Mouse (Mus musculus): Measurements from ENCODE around the gene Lbx2. TPM values are rescaled to one million over a fixed set of nuclear protein-coding genes. Genes with fewer than 3 reads are reported as not detected.

Lbx2 gene
- polyA plus RNA-seq, 2 experiments, result 0.52 to 0.54 TPM

DNA sequence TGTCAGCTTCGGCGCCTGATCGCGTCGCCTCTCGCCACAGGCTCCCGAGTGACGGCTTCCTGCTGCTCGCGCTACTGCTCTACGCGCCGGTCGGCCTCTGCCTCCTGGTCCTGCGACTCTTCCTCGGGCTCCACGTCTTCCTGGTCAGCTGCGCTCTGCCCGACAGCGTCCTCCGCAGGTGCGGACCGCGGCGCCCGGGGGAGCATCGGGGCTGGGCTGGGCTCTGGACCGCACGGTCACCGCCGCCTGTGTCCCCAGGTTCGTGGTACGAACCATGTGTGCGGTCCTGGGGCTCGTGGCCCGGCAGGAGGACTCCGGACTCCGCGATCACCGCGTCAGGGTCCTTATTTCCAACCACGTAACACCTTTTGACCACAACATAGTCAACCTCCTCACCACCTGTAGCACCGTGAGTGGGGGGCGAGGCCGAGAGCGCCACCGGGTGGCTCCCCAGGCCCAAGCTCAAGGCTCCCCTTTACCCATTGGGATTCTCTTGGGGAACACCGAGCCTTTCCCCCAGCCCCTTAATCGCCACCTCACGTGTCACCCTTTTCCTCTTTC, 31.2 kb upstream of the Lbx2 start, which contains the start of gene Htra2:
Gene Htra2, minus strand, starts transcription at position 403 of the 561 bp plus-strand sequence.
- no peaks in the 10 kb centered on the region for H3K27me3 ChIP-seq (ENCODE audit: control insufficient read depth, insufficient read depth, low read length)
- ATAC-seq (ENCODE audit: low FRiP score, low read depth), result peak; percentile 27
- under 1% methylated on average over 27 of the region's 50 CpGs for WGBS

DNA sequence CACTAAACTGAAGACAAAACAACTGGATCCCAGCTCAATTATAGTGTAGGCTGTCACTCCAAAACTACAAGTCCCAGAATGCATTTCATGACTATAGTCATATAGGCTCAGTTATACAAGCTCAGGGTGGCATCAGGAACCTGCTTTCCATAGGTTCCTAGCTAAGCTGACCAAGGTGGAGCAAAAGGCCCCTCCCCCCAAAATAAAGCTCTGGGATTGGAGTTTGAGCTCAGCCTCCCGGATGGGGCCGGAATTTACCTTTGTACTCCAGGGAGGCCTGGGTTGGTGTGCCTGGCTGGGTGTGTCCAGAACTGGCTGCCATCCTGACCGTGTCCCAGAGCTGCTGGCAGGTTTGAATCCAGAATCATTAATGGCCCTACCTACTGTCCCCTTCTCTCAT, 28.4 kb upstream of the Lbx2 start, which contains the start of gene Dqx1:
Gene Dqx1, plus strand, starts transcription at position 55 of the 400 bp plus-strand sequence.
- no peak for DNase-seq (ENCODE audit: low spot score)
- whole genome bisulfite sequencing, result 47% methylated on average over 3 of the region's 3 CpGs

More for the DNA sequence above, 31.2 kb upstream of the Lbx2 start, which contains the start of gene Htra2:
- DNase-seq (ENCODE audit: low spot score), result no peak
- peak within 1 kb of the TSS; percentile 88 for H3K27ac ChIP-seq (replicated peaks; ENCODE audit: low read depth, low read length)
- H3K9me3 ChIP-seq (ENCODE audit: control insufficient read depth, low read length), result no peaks in the 10 kb centered on the region
- TF ChIP-seq POLR2A (IDR thresholded peaks at IDR 0.05; ENCODE audit: borderline replicate concordance, extremely low read depth, insufficient read depth, insufficient read length), result no peak
- H3K4me3 ChIP-seq (replicated peaks; ENCODE audit: low read length), result peak within 1 kb of the TSS; percentile 96
- H3K9ac ChIP-seq (ENCODE audit: low read depth, low read length, severe bottlenecking), result peak within 1 kb of the TSS; percentile 89
- H3K4me1 ChIP-seq (ENCODE audit: control insufficient read depth, insufficient read depth, low read length), result peaks cover 20% of the 10 kb centered on the region
- H3K36me3 ChIP-seq (ENCODE audit: control insufficient read depth, insufficient read depth, low read length), result peaks cover 31% of the 10 kb centered on the region
- H3K4me2 ChIP-seq (replicated peaks; ENCODE audit: low read depth, low read length, severe bottlenecking), result peak within 1 kb of the TSS; percentile 88

DNA sequence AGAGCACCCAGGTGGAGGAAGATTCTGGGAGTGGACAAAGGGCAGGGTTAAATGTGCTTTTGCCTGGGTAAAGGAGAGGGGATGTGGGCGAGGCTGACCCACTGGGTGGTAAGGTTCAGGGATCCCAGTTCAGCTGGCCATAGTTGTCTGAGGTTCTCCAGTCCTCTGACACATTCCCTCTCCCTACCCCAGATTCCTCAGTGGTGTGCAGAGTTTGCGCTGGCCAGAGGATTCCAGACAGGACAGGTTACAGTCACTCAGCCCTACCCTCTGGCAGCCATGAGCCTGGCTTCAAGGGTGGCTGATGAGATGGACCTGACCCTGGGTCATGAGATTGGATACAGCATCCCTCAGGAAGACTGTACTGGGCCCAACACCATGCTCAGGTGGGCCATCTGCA, 27.4 kb upstream of the Lbx2 start:
- no peak for TF ChIP-seq POLR2A (IDR thresholded peaks at IDR 0.05; ENCODE audit: borderline replicate concordance, extremely low read depth, insufficient read depth, insufficient read length)
- no peak overlapping the region for H3K9ac ChIP-seq (ENCODE audit: low read depth, low read length, severe bottlenecking)
- peaks cover 24% of the 10 kb centered on the region for H3K27me3 ChIP-seq (ENCODE audit: control insufficient read depth, insufficient read depth, low read length)

More for the DNA sequence above, 28.4 kb upstream of the Lbx2 start, which contains the start of gene Dqx1:
- H3K4me3 ChIP-seq (replicated peaks; ENCODE audit: low read length), result no peak within 1 kb of the TSS
- H3K4me1 ChIP-seq (ENCODE audit: control insufficient read depth, insufficient read depth, low read length), result peaks cover 15% of the 10 kb centered on the region
- H3K9ac ChIP-seq (ENCODE audit: low read depth, low read length, severe bottlenecking), result no peak within 1 kb of the TSS
- ATAC-seq (ENCODE audit: low FRiP score, low read depth), result no peak
- no peak within 1 kb of the TSS for H3K4me2 ChIP-seq (replicated peaks; ENCODE audit: low read depth, low read length, severe bottlenecking)
- no peaks in the 10 kb centered on the region for H3K9me3 ChIP-seq (ENCODE audit: control insufficient read depth, low read length)
- H3K27me3 ChIP-seq (ENCODE audit: control insufficient read depth, insufficient read depth, low read length), result peaks cover 15% of the 10 kb centered on the region
- no peak within 1 kb of the TSS for H3K27ac ChIP-seq (replicated peaks; ENCODE audit: low read depth, low read length)
- H3K36me3 ChIP-seq (ENCODE audit: control insufficient read depth, insufficient read depth, low read length), result peaks cover 20% of the 10 kb centered on the region
- no peak for TF ChIP-seq POLR2A (IDR thresholded peaks at IDR 0.05; ENCODE audit: borderline replicate concordance, extremely low read depth, insufficient read depth, insufficient read length)

DNA sequence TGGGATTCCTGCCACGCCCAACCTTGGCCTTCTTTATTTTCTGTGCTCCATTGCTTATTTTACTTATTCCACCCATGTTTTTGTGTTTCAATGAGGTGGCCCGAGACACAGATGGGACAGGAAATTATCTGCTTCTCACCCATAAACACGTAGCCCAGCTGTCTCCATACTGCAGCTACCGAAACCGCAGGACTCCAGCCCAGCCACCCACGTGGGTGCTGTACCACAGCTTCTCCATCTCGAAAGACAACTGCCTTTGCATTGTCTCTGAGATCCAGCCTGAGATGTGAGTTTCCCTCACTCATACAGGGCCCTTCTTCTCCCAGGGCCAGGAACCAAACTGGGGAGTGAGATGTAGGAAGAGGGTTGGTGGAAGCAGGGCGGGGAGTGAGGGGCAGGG, 20.2 kb upstream of the Lbx2 start:
- ATAC-seq (ENCODE audit: low FRiP score, low read depth) (no peak), DNase-seq (ENCODE audit: low spot score) (no peak)
- no peak for TF ChIP-seq POLR2A (IDR thresholded peaks at IDR 0.05; ENCODE audit: borderline replicate concordance, extremely low read depth, insufficient read depth, insufficient read length)
- H3K4me2 ChIP-seq (replicated peaks; ENCODE audit: low read depth, low read length, severe bottlenecking), result no peak overlapping the region
- no peak overlapping the region for H3K9ac ChIP-seq (ENCODE audit: low read depth, low read length, severe bottlenecking)
- 40% methylated on average over 8 of the region's 8 CpGs for WGBS
- no peaks in the 10 kb centered on the region for H3K9me3 ChIP-seq (ENCODE audit: control insufficient read depth, low read length)
- H3K4me1 ChIP-seq (ENCODE audit: control insufficient read depth, insufficient read depth, low read length), result no peaks in the 10 kb centered on the region
- no peak overlapping the region for H3K4me3 ChIP-seq (replicated peaks; ENCODE audit: low read length)
- no peak overlapping the region for H3K27ac ChIP-seq (replicated peaks; ENCODE audit: low read depth, low read length)
- no peaks in the 10 kb centered on the region for H3K36me3 ChIP-seq (ENCODE audit: control insufficient read depth, insufficient read depth, low read length)
- peaks cover 95% of the 10 kb centered on the region for H3K27me3 ChIP-seq (ENCODE audit: control insufficient read depth, insufficient read depth, low read length)

More for the DNA sequence above, 27.4 kb upstream of the Lbx2 start:
- no peak for ATAC-seq (ENCODE audit: low FRiP score, low read depth)
- Histone ChIP-seq H3K9me3 (ENCODE audit: control insufficient read depth, low read length) (no peaks in the 10 kb centered on the region), H3K27ac (replicated peaks; ENCODE audit: low read depth, low read length) (no peak overlapping the region), H3K4me2 (replicated peaks; ENCODE audit: low read depth, low read length, severe bottlenecking) (no peak overlapping the region), H3K36me3 (ENCODE audit: control insufficient read depth, insufficient read depth, low read length) (peaks cover 20% of the 10 kb centered on the region), H3K4me3 (replicated peaks; ENCODE audit: low read length) (no peak overlapping the region), H3K4me1 (ENCODE audit: control insufficient read depth, insufficient read depth, low read length) (peaks cover 8% of the 10 kb centered on the region)
- 81% methylated on average over 2 of the region's 2 CpGs for WGBS
- no peak for DNase-seq (ENCODE audit: low spot score)

DNA sequence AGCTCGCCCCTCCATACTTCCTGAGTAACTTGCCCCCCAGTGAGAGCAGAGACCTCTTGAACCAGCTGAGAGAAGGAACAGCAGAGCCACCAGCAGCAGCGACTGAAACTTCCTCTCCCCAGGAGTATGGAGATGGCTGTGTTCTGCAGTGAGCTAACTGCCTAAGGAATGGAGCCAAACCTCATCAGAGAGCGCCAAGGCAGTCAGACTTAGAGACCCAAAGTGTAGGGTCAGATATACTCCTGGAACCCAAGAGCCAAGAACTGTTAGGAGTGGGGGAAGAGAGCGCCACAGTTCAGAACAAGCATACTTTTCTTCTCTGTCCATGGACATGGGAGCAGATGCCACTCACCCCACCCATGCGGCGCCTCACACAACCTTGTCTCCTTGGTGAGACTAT, 19.7 kb upstream of the Lbx2 start:
- H3K4me1 ChIP-seq (ENCODE audit: control insufficient read depth, insufficient read depth, low read length), result no peaks in the 10 kb centered on the region
- no peak for TF ChIP-seq POLR2A (IDR thresholded peaks at IDR 0.05; ENCODE audit: borderline replicate concordance, extremely low read depth, insufficient read depth, insufficient read length)
- ATAC-seq (ENCODE audit: low FRiP score, low read depth) (no peak), DNase-seq (ENCODE audit: low spot score) (no peak)
- no peak overlapping the region for H3K27ac ChIP-seq (replicated peaks; ENCODE audit: low read depth, low read length)
- no peak overlapping the region for H3K9ac ChIP-seq (ENCODE audit: low read depth, low read length, severe bottlenecking)
- 19% methylated on average over 6 of the region's 6 CpGs for WGBS
- no peak overlapping the region for H3K4me2 ChIP-seq (replicated peaks; ENCODE audit: low read depth, low read length, severe bottlenecking)
- H3K36me3 ChIP-seq (ENCODE audit: control insufficient read depth, insufficient read depth, low read length), result no peaks in the 10 kb centered on the region
- peaks cover 98% of the 10 kb centered on the region for H3K27me3 ChIP-seq (ENCODE audit: control insufficient read depth, insufficient read depth, low read length)
- H3K9me3 ChIP-seq (ENCODE audit: control insufficient read depth, low read length), result no peaks in the 10 kb centered on the region
- no peak overlapping the region for H3K4me3 ChIP-seq (replicated peaks; ENCODE audit: low read length)

All from limb, embryonic 14.5 days (tissue).